Comparison of ENCODE assay signal across 8 mouse cellular contexts in the genomic region with DNA sequence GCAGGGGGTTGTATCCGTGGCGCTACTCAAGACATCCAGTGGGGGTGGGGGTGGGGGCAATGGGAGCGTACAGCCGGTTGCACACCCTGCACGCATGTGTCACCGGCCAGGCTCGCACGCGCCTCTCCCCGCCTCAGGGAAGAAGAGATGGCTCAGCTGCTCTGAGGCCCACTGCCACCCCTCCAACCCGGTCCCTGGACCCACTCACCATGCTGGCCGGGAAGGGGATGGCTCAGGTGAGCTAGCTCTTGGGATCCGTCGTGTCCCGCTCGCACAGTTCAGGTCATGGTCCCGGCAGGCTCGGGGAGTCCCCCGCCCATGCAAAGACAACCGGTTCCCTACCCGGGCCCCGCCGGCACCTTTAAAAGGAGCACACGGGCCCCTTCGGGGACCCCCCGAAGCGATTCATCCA. TPM values are rescaled to one million over a fixed set of nuclear protein-coding genes. Genes with fewer than 3 reads are reported as not detected.
DNase-seq lines count a peak whose midpoint lies in the region; ATAC-seq lines count a peak whose summit lies in the region.

No protein-coding gene starts in this region.

- peak overlapping the region; percentile 98 for H3K4me3 ChIP-seq in liver, embryonic 11.5 days (ENCODE audit: low read depth, low read length)
- peak overlapping the region; percentile 95 for H3K4me3 ChIP-seq in stomach, embryonic 15.5 days (replicated peaks)

- peaks cover 12% of the 10 kb centered on the region for H3K4me1 ChIP-seq in liver, embryonic 11.5 days (replicated peaks; ENCODE audit: control insufficient read depth, insufficient read depth, low read length)
- H3K4me1 ChIP-seq in stomach, embryonic 15.5 days = 0 out of 2 replicates have a peak, but pooled peaks cover 9% of the 10 kb centered on the region

- H3K27ac ChIP-seq in liver, embryonic 11.5 days (ENCODE audit: low read depth, low read length) = peak overlapping the region; percentile 82
- H3K27ac ChIP-seq in stomach, embryonic 15.5 days = peak overlapping the region; percentile 85

- peak; percentile 58 for ATAC-seq in liver, embryonic 11.5 days (replicated peaks; ENCODE audit: low FRiP score)
- peak; percentile 57 for ATAC-seq in monocyte, adult 5-6 weeks (replicated peaks; ENCODE audit: insufficient number of reproducible peaks, low FRiP score, low TSS enrichment, poor library complexity, severe bottlenecking)
- peak; percentile 53 for ATAC-seq in stomach, embryonic 15.5 days (ENCODE audit: insufficient read depth, low FRiP score, low read depth)

- no peaks in the 10 kb centered on the region for H3K36me3 ChIP-seq in liver, embryonic 11.5 days (ENCODE audit: control insufficient read depth, insufficient read depth, low read length)
- no peaks in the 10 kb centered on the region for H3K36me3 ChIP-seq in stomach, embryonic 15.5 days

- under 1% methylated on average over 27 of the region's 27 CpGs for WGBS in liver, embryonic 11.5 days
- WGBS in stomach, embryonic 15.5 days = under 1% methylated on average over 27 of the region's 27 CpGs

- peak overlapping the region; percentile 73 for H3K4me2 ChIP-seq in liver, embryonic 11.5 days
- peak overlapping the region; percentile 80 for H3K4me2 ChIP-seq in stomach, embryonic 15.5 days

- H3K27me3 ChIP-seq in liver, embryonic 11.5 days (replicated peaks; ENCODE audit: control insufficient read depth, insufficient read depth, low read length) = no peaks in the 10 kb centered on the region
- H3K27me3 ChIP-seq in stomach, embryonic 15.5 days (replicated peaks) = no peaks in the 10 kb centered on the region

- peak overlapping the region; percentile 98 for H3K9ac ChIP-seq in liver, embryonic 11.5 days (ENCODE audit: low read depth, low read length)
- H3K9ac ChIP-seq in stomach, embryonic 15.5 days = peak overlapping the region; percentile 100

- H3K9me3 ChIP-seq in liver, embryonic 11.5 days (ENCODE audit: control insufficient read depth, low read length) = no peaks in the 10 kb centered on the region
- no peaks in the 10 kb centered on the region for H3K9me3 ChIP-seq in stomach, embryonic 15.5 days

- peak; percentile 71 for DNase-seq in 416B (ENCODE audit: low read depth)
- peak; percentile 73 to 86 for DNase-seq in adrenal gland, adult (ENCODE audit: inconsistent age in 2 of 2, low spot score in 1 of 2)
- peak; percentile 61 for DNase-seq in embryo, embryonic 10.5 days (ENCODE audit: low spot score)
- peak; percentile 34 to 45 for DNase-seq in gastrocnemius, postnatal 4 days (ENCODE audit: low spot score in 2 of 2)
- DNase-seq in kidney, adult 8-10 months = peak; percentile 12 to 21
- peak; percentile 77 for DNase-seq in liver, embryonic 11.5 days (ENCODE audit: low spot score)

RNA-seq across cellular contexts. Expression of a gene that starts 0.6 kb away (rescaled TPM):
- 10 to 100 TPM; 53.7 to 58.6 TPM for total RNA-seq in gastrocnemius, postnatal 4 days (2021)
- polyA plus RNA-seq in liver, embryonic 11.5 days (2014; fragmentation: Nextera tagmentation; extraction: Ambion mirVana) = 58.7 and 59.7 TPM in 2 replicates
- total RNA-seq in monocyte, adult 5-6 weeks (2017) = 62.9 to 79.9 TPM (median 73.8 TPM) in 3 replicates
- 35.1 and 35.6 TPM in 2 replicates for polyA plus RNA-seq in stomach, embryonic 15.5 days (2015; fragmentation: Nextera tagmentation; extraction: Ambion mirVana)

Comparison
In these comparisons a context has a peak if more than half of its experiments do, and no peak if none do; other contexts are left out.
1. Peak in every context shown above with its lines: DNase-seq, ATAC-seq, H3K4me3 ChIP-seq and H3K27ac ChIP-seq.
2. DNase-seq: peak in every context shown above with its lines; median percentile 80 in adrenal gland, adult; 77 in liver, embryonic 11.5 days; 71 in 416B; 61 in embryo, embryonic 10.5 days; 40 in gastrocnemius, postnatal 4 days; 16 in kidney, adult 8-10 months.